Mouse (Mus musculus) kidney, adult 2 months (tissue): ENCODE measurements around the gene Eif2b3. TPM values are rescaled to one million over a fixed set of nuclear protein-coding genes. Genes with fewer than 3 reads are reported as not detected.

ENCODE experiments used
- DNase-seq: peaks from one replicate; pipeline ENCODE4 v3.0.0; 2021
- H3K27ac ChIP-seq: fragments of 200-500 bp; 2 replicates; pipeline ENCODE4 v1.5.1; 2012; ENCODE audit warnings: low read depth, low read length, control low read depth, inconsistent platforms; ENCODE audit not compliant: insufficient read depth
- H3K27me3 ChIP-seq: fragments of 200-500 bp; replicated peaks from 2 replicates; pipeline ENCODE4 v1.6.1; 2012; ENCODE audit warnings: mild to moderate bottlenecking, moderate library complexity, low read length, inconsistent platforms; ENCODE audit not compliant: control insufficient read depth, insufficient read depth
- H3K36me3 ChIP-seq: fragments of 200-500 bp; 2 replicates; pipeline ENCODE4 v1.6.1; 2012; ENCODE audit warnings: mild to moderate bottlenecking, moderate library complexity, low read length, inconsistent platforms; ENCODE audit not compliant: control insufficient read depth, insufficient read depth
- H3K4me1 ChIP-seq: fragments of 200-500 bp; 2 replicates; pipeline ENCODE4 v1.6.1; 2011; ENCODE audit warnings: low read length; ENCODE audit not compliant: control insufficient read depth, insufficient read depth
- H3K4me3 ChIP-seq: fragments of 200-500 bp; 2 replicates; pipeline ENCODE4 v1.5.1; 2011; ENCODE audit warnings: mild to moderate bottlenecking, low read depth, low read length, control low read depth; ENCODE audit not compliant: insufficient read depth
- CTCF ChIP-seq: fragments of 200-500 bp; conservative IDR thresholded peaks from 2 replicates; pipeline ENCODE4 v1.5.1; 2011; ENCODE audit warnings: low read depth, mild to moderate bottlenecking, control low read depth, low read length, moderate library complexity, mixed read lengths; ENCODE audit not compliant: insufficient read depth, insufficient read length
- POLR2A ChIP-seq: fragments of 200-500 bp; IDR thresholded peaks from one replicate; pipeline ENCODE4 v1.6.1; 2011; ENCODE audit warnings: low read depth, low read length, control low read depth
- WGBS: fragments of 180-500 bp; shearing (Covaris S2); methylation state at CpG from one replicate; pipeline ENCODE4 v1.1.7; 2018; 5-methylcytosine and 5-hydroxymethylcytosine counted together
- polyA plus RNA-seq: library from polyadenylated mRNA; depleted of rRNA; stranded (reverse); fragments of >200 nt; gene quantifications from 2 replicates; pipeline ENCODE4 v1.2.3, GENCODE M21; 2012

The Eif2b3 gene
- polyA plus RNA-seq, 1 experiment, result 9.2 TPM

DNA sequence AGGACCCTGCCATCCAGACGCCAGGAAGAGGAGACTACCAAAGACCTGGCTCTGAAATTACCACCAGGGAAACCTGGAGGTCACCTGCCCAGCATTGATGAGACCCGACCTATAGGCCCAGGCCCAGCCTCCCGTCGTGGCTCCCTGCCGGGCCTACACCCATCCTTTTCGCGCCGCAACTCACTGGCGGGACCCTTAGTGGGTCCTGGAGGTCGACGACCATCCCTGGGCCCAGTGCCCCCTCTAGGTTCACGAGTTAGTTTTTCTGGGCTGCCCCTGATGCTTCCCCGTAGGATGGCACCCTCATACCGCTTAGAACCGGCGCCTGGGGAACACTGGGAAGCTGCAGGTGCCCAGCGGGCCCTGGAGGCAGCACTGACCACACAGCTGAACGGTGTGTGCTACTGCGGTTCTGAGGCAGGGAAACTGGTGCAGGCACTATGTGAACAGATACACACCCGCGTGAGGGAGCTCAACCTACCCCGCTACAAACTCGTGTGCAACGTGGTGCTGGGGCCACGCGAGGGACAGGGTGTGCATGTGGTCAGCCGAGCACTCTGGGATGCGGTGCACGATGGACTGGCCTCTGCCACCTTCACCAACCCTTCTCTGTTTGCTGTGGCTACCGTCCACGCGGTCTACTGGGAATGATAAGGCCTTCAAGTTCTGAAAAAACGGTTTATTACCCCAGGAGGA is 108.9 kb downstream of the Eif2b3 start:
- DNase-seq, result no peak
- WGBS, result 91% methylated on average over 33 of the region's 33 CpGs
- H3K4me3 ChIP-seq, result no peak overlapping the region
- H3K27ac ChIP-seq, result no peak overlapping the region
- TF ChIP-seq CTCF, result no peak
- TF ChIP-seq POLR2A, result no peak
- H3K36me3 ChIP-seq, result no peaks in the 10 kb centered on the region
- 0 out of 2 replicates have a peak, but pooled peaks cover 4% of the 10 kb centered on the region for H3K4me1 ChIP-seq
- no peaks in the 10 kb centered on the region for H3K27me3 ChIP-seq

DNA sequence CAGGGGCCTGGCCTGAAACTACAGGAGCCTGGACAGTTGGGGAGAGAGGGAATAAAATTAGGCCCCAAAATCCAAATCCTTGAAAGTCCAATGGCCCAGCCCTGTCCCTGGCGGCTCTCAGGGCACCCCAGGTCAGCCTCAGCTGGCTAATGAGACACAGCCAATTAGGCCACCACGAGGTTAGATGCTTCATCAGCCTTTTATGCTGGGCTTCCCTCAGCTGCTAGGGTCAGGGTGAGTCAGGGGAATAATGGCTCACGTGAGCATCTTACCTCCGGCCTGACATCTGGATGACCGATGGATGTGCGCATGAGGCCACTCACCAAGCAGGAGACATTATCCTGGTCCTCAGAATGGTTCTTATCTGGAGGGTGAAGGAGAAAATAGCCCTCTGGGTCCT is 111.6 kb downstream of the Eif2b3 start:
- TF ChIP-seq CTCF, result no peak
- TF ChIP-seq POLR2A, result no peak
- WGBS, result 69% methylated on average over 6 of the region's 6 CpGs

DNA sequence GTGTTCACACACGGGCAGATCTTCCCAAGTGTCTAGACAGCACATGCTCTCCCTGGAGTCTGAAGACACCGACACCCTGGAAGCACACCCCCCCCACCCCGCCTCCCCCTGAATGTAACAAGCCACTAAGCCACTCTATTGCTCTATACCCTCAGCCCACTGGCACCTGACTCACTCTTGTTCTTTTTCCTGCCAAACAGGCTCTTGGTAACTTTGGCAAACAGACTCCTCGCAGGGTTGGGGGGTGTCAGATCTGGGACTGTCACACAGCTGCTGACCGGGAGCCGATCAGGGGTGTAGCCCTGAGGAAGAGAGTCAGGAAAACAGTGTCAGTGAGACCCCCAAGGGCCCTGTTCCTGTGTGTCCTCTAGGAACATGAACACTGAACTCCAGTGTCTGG is 112.0 kb downstream of the Eif2b3 start:
- TF ChIP-seq POLR2A (no peak), CTCF (no peak)

More for the DNA sequence above, 111.6 kb downstream of the Eif2b3 start:
- H3K27ac ChIP-seq, result no peak overlapping the region
- peak; percentile 48 for DNase-seq
- H3K4me1 ChIP-seq, result peaks cover 14% of the 10 kb centered on the region; the same call in 1 of the 2 replicates
- H3K27me3 ChIP-seq, result no peaks in the 10 kb centered on the region
- H3K4me3 ChIP-seq, result no peak overlapping the region
- H3K36me3 ChIP-seq, result no peaks in the 10 kb centered on the region

DNA sequence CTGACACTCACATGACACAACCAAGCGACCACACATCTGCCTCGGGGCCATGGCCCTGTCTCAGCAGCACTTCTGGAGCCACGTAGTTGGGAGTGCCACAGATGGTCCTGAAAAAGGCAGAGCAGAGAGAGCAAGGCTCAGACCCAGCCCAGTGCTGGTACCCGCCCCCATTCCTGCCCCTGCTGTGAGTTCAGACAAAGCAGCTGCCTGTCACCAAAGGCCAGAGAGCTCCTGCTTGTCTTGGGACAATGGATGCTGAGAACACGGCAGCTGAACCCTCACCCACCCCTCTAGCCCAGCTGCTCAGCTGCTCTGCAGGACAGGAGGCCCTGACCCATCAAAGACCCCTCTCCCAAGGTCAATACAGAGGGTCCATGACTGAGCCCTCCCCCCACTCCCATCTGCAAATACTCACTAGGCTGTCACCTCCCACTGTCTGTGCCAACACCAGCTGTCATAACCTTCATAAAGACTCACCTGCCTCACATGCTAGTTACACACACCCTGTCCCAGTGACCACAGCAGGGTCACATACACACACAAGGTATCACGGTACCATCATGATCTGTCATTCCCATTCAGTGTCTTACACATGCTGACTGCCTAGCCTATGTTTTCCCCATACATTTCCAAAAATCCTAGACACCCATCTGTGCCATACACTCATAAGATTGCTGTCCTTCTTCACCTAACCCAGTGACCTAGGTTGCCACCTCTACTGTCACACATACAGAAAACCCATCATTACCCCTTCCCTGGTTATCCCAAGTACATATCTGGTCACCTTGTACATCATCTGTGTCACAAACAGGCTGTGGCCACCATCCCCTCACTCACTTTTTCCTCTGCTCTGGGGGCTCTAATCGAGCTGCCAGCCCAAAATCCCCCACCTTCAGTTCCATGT is 112.9 kb downstream of the Eif2b3 start:
- Histone ChIP-seq H3K4me3 (no peak overlapping the region), H3K36me3 (no peaks in the 10 kb centered on the region), H3K4me1 (peaks cover 10% of the 10 kb centered on the region; the same call in 1 of the 2 replicates), H3K27me3 (no peaks in the 10 kb centered on the region), H3K27ac (no peak overlapping the region)
- 70% methylated on average over 7 of the region's 7 CpGs for WGBS
- TF ChIP-seq POLR2A (no peak), CTCF (no peak)
- DNase-seq, result no peak

More for the DNA sequence above, 112.0 kb downstream of the Eif2b3 start:
- Histone ChIP-seq H3K27me3 (no peaks in the 10 kb centered on the region), H3K4me1 (peaks cover 14% of the 10 kb centered on the region; the same call in 1 of the 2 replicates), H3K36me3 (no peaks in the 10 kb centered on the region), H3K4me3 (no peak overlapping the region), H3K27ac (no peak overlapping the region)
- 88% methylated on average over 6 of the region's 6 CpGs for WGBS
- DNase-seq, result no peak

DNA sequence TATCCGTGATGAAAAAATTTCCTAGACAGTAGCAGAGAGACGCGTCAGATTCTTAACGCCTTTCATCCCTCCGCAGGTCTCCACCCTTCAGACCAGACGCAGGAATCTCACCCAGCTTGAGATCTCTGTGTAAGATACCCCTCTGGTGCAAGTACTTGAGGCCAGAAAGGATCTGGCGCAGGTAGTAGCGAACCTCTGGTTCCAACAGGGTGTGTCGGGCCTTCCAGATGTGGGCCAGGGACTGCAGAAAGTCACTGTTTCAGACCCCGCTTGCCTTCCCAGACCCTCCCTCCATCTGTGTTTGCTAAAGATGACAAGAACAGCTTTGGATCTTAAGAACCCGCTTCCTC is 113.6 kb downstream of the Eif2b3 start:
- Histone ChIP-seq H3K27me3 (no peaks in the 10 kb centered on the region), H3K4me1 (peaks cover 10% of the 10 kb centered on the region; the same call in 1 of the 2 replicates), H3K4me3 (peak overlapping the region; percentile 69), H3K36me3 (no peaks in the 10 kb centered on the region), H3K27ac (no peak overlapping the region)
- no peak for DNase-seq
- TF ChIP-seq POLR2A (no peak), CTCF (no peak)
- WGBS, result 73% methylated on average over 11 of the region's 11 CpGs

DNA sequence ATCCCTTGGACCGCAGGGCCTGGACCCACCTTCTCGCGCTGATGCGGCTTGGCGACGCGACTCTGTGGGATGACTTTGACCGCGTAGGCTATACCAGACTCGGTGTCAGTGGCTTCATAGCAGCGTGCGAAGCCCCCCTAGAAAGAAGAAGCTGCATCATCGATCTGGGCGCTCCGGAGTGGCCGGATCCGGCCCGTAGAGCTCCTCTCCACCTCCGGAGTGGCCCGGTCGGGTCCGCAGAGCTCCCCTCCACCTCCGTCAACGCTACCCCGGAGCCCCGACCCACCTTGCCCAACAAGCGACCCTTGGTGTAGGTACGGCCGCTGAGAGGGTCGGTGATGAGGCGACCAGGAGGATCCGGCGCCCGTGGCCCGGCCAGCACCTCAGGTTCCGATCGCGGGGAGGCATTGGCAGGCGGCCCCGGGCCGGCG is 114.2 kb downstream of the Eif2b3 start:
- Histone ChIP-seq H3K36me3 (no peaks in the 10 kb centered on the region), H3K27ac (no peak overlapping the region), H3K4me1 (peaks cover 10% of the 10 kb centered on the region; the same call in 1 of the 2 replicates), H3K27me3 (no peaks in the 10 kb centered on the region), H3K4me3 (peak overlapping the region; percentile 69)
- under 1% methylated on average over 42 of the region's 42 CpGs for WGBS
- TF ChIP-seq CTCF (no peak), POLR2A (no peak)
- no peak for DNase-seq
